Mouse (Mus musculus): ENCODE measurements at regions not wholly inside any gene's neighbourhood (a gene's known extent, or its start where the extent isn't known, plus 50 kb on each side); places are given as distances from the start of the nearest gene placed in this dataset.

- Histone ChIP-seq H3K36me3 (ENCODE audit: control insufficient read depth, insufficient read depth, low read length) (no peaks in the 10 kb centered on the region), H3K27ac (ENCODE audit: control insufficient read depth, insufficient read depth, low read depth, low read length) (no peak overlapping the region), H3K27me3 (ENCODE audit: control insufficient read depth, insufficient read depth, low read length) (no peaks in the 10 kb centered on the region), H3K4me1 (ENCODE audit: control insufficient read depth, insufficient read depth, low read length) (peaks cover 1% of the 10 kb centered on the region), H3K4me3 (ENCODE audit: control insufficient read depth, low read depth, low read length) (no peak overlapping the region)
- TF ChIP-seq POLR2A (IDR thresholded peaks at IDR 0.05; ENCODE audit: control insufficient read depth, low read depth, low read length) (no peak), CTCF (IDR thresholded peaks at IDR 0.05; ENCODE audit: control insufficient read depth, insufficient read depth, insufficient replicate concordance, low read depth, low read length) (no peak)
Measured at GRCm38 (mm10) chr13:112052456-112052855, 235.8 kb upstream of the Ankrd55 start.

GRCm38 (mm10) chr13:112054879-112055371 is 233.3 kb upstream of the Ankrd55 start:
- Histone ChIP-seq H3K4me1 (ENCODE audit: control insufficient read depth, insufficient read depth, low read length) (peaks cover 10% of the 10 kb centered on the region), H3K27me3 (ENCODE audit: control insufficient read depth, insufficient read depth, low read length) (no peaks in the 10 kb centered on the region), H3K4me3 (ENCODE audit: control insufficient read depth, low read depth, low read length) (no peak overlapping the region), H3K27ac (ENCODE audit: control insufficient read depth, insufficient read depth, low read depth, low read length) (no peak overlapping the region), H3K36me3 (ENCODE audit: control insufficient read depth, insufficient read depth, low read length) (no peaks in the 10 kb centered on the region)
- TF ChIP-seq CTCF (IDR thresholded peaks at IDR 0.05; ENCODE audit: control insufficient read depth, insufficient read depth, insufficient replicate concordance, low read depth, low read length) (no peak), POLR2A (IDR thresholded peaks at IDR 0.05; ENCODE audit: control insufficient read depth, low read depth, low read length) (no peak)

GRCm38 (mm10) chr13:112058218-112058617 is 230.0 kb upstream of the Ankrd55 start:
- TF ChIP-seq CTCF (IDR thresholded peaks at IDR 0.05; ENCODE audit: control insufficient read depth, insufficient read depth, insufficient replicate concordance, low read depth, low read length) (no peak), POLR2A (IDR thresholded peaks at IDR 0.05; ENCODE audit: control insufficient read depth, low read depth, low read length) (no peak)
- no peaks in the 10 kb centered on the region for H3K36me3 ChIP-seq (ENCODE audit: control insufficient read depth, insufficient read depth, low read length)
- H3K4me3 ChIP-seq (ENCODE audit: control insufficient read depth, low read depth, low read length) = peak overlapping the region; percentile 52
- no peak overlapping the region for H3K27ac ChIP-seq (ENCODE audit: control insufficient read depth, insufficient read depth, low read depth, low read length)
- no peaks in the 10 kb centered on the region for H3K27me3 ChIP-seq (ENCODE audit: control insufficient read depth, insufficient read depth, low read length)
- peaks cover 10% of the 10 kb centered on the region for H3K4me1 ChIP-seq (ENCODE audit: control insufficient read depth, insufficient read depth, low read length)

- no peaks in the 10 kb centered on the region for H3K27me3 ChIP-seq (ENCODE audit: control insufficient read depth, insufficient read depth, low read length)
- H3K4me3 ChIP-seq (ENCODE audit: control insufficient read depth, low read depth, low read length) = no peak overlapping the region
- H3K4me1 ChIP-seq (ENCODE audit: control insufficient read depth, insufficient read depth, low read length) = peaks cover 10% of the 10 kb centered on the region
- no peaks in the 10 kb centered on the region for H3K36me3 ChIP-seq (ENCODE audit: control insufficient read depth, insufficient read depth, low read length)
- no peak for TF ChIP-seq CTCF (IDR thresholded peaks at IDR 0.05; ENCODE audit: control insufficient read depth, insufficient read depth, insufficient replicate concordance, low read depth, low read length)
- no peak for TF ChIP-seq POLR2A (IDR thresholded peaks at IDR 0.05; ENCODE audit: control insufficient read depth, low read depth, low read length)
- H3K27ac ChIP-seq (ENCODE audit: control insufficient read depth, insufficient read depth, low read depth, low read length) = no peak overlapping the region
Measured at GRCm38 (mm10) chr13:112058771-112059170, 229.5 kb upstream of the Ankrd55 start.

- Histone ChIP-seq H3K27me3 (ENCODE audit: control insufficient read depth, insufficient read depth, low read length) (no peaks in the 10 kb centered on the region), H3K27ac (ENCODE audit: control insufficient read depth, insufficient read depth, low read depth, low read length) (no peak overlapping the region), H3K4me1 (ENCODE audit: control insufficient read depth, insufficient read depth, low read length) (peaks cover 10% of the 10 kb centered on the region), H3K4me3 (ENCODE audit: control insufficient read depth, low read depth, low read length) (no peak overlapping the region), H3K36me3 (ENCODE audit: control insufficient read depth, insufficient read depth, low read length) (no peaks in the 10 kb centered on the region)
- TF ChIP-seq CTCF (IDR thresholded peaks at IDR 0.05; ENCODE audit: control insufficient read depth, insufficient read depth, insufficient replicate concordance, low read depth, low read length) (no peak), POLR2A (IDR thresholded peaks at IDR 0.05; ENCODE audit: control insufficient read depth, low read depth, low read length) (no peak)
Measured at GRCm38 (mm10) chr13:112062024-112062423, 226.2 kb upstream of the Ankrd55 start.

GRCm38 (mm10) chr13:112063409-112064111 is 224.7 kb upstream of the Ankrd55 start:
- Histone ChIP-seq H3K27me3 (ENCODE audit: control insufficient read depth, insufficient read depth, low read length) (no peaks in the 10 kb centered on the region), H3K4me1 (ENCODE audit: control insufficient read depth, insufficient read depth, low read length) (peaks cover 6% of the 10 kb centered on the region), H3K36me3 (ENCODE audit: control insufficient read depth, insufficient read depth, low read length) (no peaks in the 10 kb centered on the region), H3K4me3 (ENCODE audit: control insufficient read depth, low read depth, low read length) (no peak overlapping the region), H3K27ac (ENCODE audit: control insufficient read depth, insufficient read depth, low read depth, low read length) (no peak overlapping the region)
- TF ChIP-seq POLR2A (IDR thresholded peaks at IDR 0.05; ENCODE audit: control insufficient read depth, low read depth, low read length) (no peak), CTCF (IDR thresholded peaks at IDR 0.05; ENCODE audit: control insufficient read depth, insufficient read depth, insufficient replicate concordance, low read depth, low read length) (no peak)

GRCm38 (mm10) chr13:112064681-112065080 is 223.6 kb upstream of the Ankrd55 start:
- Histone ChIP-seq H3K4me3 (ENCODE audit: control insufficient read depth, low read depth, low read length) (no peak overlapping the region), H3K4me1 (ENCODE audit: control insufficient read depth, insufficient read depth, low read length) (peaks cover 2% of the 10 kb centered on the region; the same call in 1 of the 2 replicates), H3K36me3 (ENCODE audit: control insufficient read depth, insufficient read depth, low read length) (no peaks in the 10 kb centered on the region), H3K27me3 (ENCODE audit: control insufficient read depth, insufficient read depth, low read length) (no peaks in the 10 kb centered on the region), H3K27ac (ENCODE audit: control insufficient read depth, insufficient read depth, low read depth, low read length) (no peak overlapping the region)
- TF ChIP-seq POLR2A (IDR thresholded peaks at IDR 0.05; ENCODE audit: control insufficient read depth, low read depth, low read length) = no peak
- TF ChIP-seq CTCF (IDR thresholded peaks at IDR 0.05; ENCODE audit: control insufficient read depth, insufficient read depth, insufficient replicate concordance, low read depth, low read length) = no peak
